Mouse (Mus musculus): Measurements from ENCODE around the gene Cers3. TPM values are rescaled to one million over a fixed set of nuclear protein-coding genes. Genes with fewer than 3 reads are reported as not detected.
A peak's percentile ranks its signal among the peaks of the same experiment; 100 is the strongest.

Cers3 gene
- polyA plus RNA-seq, 1 experiment: 0.70 TPM

DNA sequence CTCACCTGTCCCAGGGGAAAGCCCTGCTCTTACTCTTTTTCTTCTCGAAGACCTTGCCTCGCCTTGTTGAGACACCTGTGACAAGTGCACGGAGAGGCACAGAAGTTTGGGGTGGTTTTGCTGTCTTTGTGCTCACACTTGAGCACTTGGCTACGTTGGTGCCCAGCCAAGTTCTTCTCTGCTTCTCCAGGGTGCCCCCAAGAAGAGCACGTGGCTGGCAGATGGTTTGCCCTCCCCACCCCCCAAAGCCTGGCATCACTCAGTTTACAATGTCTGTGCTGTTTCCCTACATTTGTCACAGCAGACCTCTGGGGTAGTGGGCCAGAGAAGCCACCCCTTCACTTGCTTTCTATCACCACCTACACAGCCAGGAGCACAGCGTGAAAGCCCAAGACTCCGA lies 97.9 kb downstream of the Cers3 start:
- peak; percentile 76 for DNase-seq (ENCODE audit: low read depth)
- no peak for TF ChIP-seq CTCF (IDR thresholded peaks at IDR 0.05; ENCODE audit: borderline replicate concordance, extremely low read depth, insufficient read depth, insufficient read length)
- TF ChIP-seq POLR2A (IDR thresholded peaks at IDR 0.05; ENCODE audit: borderline replicate concordance, extremely low read depth, insufficient read depth, insufficient read length, poor library complexity, severe bottlenecking): no peak

DNA sequence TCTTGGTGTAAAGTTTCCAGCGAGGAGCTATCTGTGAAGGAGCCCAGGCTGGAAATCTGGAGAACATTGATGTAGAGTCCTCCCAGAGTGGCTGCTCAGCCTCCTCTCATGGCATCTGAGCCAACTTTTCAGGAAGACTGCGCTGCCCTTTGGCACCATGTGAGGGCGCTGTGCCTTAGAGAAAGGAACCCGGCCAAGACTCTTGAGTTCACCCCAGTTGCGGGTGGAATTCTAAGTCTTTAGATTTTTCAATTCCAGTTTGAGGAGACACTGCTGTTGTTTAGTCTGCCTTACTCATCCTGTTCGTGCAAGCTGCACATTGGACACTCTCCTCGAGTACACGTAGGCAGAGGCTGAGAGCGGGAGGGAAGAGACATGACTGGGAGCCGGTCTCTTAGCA lies 98.7 kb downstream of the Cers3 start:
- TF ChIP-seq POLR2A (IDR thresholded peaks at IDR 0.05; ENCODE audit: borderline replicate concordance, extremely low read depth, insufficient read depth, insufficient read length, poor library complexity, severe bottlenecking) (no peak), CTCF (IDR thresholded peaks at IDR 0.05; ENCODE audit: borderline replicate concordance, extremely low read depth, insufficient read depth, insufficient read length) (peak; percentile 64)
- DNase-seq (ENCODE audit: low read depth): peak; percentile 63

DNA sequence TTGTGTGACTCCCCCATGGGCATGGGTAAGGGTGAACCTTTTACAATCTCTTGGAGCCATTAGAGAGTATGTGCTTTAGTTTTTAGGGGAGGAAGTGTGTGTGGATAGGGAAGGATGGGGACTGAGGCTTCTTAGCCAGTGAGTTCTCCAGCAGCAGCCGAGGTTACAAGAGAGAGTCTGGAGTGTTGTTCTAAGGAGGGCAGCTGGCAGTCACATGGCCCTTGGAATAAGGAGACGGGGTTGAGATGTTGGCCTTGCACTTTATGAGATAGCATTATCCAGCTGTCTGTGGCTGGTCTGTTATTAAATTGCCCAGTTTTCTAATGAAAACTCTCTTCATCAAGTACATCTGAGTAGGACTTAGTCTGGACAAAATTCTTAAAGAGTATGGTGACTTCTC lies 100.5 kb downstream of the Cers3 start:
- TF ChIP-seq CTCF (IDR thresholded peaks at IDR 0.05; ENCODE audit: borderline replicate concordance, extremely low read depth, insufficient read depth, insufficient read length): no peak
- no peak for TF ChIP-seq POLR2A (IDR thresholded peaks at IDR 0.05; ENCODE audit: borderline replicate concordance, extremely low read depth, insufficient read depth, insufficient read length, poor library complexity, severe bottlenecking)

DNA sequence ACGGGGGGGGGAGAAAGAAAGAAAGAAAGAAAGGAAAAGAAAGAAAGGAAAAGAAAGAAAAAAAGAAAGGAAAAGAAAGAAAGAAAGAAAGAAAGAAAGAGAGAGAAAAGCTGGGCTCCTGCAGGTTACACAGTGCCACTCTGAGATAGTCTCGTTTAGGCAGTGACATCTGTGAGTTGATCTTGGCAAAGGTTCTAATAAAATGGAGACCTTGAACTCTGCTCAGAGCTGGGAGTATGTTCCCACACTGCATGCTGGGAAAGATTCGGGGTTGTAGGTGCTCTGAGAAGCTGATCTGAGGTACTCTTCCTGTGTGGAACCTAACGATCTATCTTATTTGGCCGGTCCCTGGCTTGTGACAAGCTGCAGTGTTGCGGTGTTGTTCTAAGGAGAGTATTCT lies 103.3 kb downstream of the Cers3 start:
- TF ChIP-seq CTCF (IDR thresholded peaks at IDR 0.05; ENCODE audit: borderline replicate concordance, extremely low read depth, insufficient read depth, insufficient read length): no peak
- no peak for TF ChIP-seq POLR2A (IDR thresholded peaks at IDR 0.05; ENCODE audit: borderline replicate concordance, extremely low read depth, insufficient read depth, insufficient read length, poor library complexity, severe bottlenecking)

More for the DNA sequence above, 100.5 kb downstream of the Cers3 start:
- DNase-seq (ENCODE audit: low read depth): no peak

DNA sequence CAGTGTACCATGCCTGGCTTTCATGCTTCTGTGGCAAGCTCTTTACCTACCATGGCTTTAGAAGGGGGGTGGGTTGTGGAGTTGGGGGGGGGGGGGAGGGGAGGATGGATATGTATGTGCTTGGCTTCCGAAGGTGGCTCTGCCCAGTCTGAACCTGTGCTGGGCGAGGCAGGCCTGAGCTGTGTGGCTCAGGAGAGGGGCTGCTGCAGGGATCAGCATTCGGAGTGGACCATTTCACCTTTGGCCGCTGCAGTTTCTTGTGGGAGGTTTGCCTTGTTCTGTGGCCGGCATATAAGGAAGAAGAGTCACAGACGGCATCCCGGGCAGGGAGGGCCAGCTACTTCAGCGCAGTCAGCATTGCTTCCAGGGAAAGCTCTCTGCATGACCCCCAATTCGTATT lies 104.0 kb downstream of the Cers3 start:
- no peak for TF ChIP-seq POLR2A (IDR thresholded peaks at IDR 0.05; ENCODE audit: borderline replicate concordance, extremely low read depth, insufficient read depth, insufficient read length, poor library complexity, severe bottlenecking)
- no peak for TF ChIP-seq CTCF (IDR thresholded peaks at IDR 0.05; ENCODE audit: borderline replicate concordance, extremely low read depth, insufficient read depth, insufficient read length)
- DNase-seq (ENCODE audit: low read depth): no peak

More for the DNA sequence above, 103.3 kb downstream of the Cers3 start:
- no peak for DNase-seq (ENCODE audit: low read depth)

DNA sequence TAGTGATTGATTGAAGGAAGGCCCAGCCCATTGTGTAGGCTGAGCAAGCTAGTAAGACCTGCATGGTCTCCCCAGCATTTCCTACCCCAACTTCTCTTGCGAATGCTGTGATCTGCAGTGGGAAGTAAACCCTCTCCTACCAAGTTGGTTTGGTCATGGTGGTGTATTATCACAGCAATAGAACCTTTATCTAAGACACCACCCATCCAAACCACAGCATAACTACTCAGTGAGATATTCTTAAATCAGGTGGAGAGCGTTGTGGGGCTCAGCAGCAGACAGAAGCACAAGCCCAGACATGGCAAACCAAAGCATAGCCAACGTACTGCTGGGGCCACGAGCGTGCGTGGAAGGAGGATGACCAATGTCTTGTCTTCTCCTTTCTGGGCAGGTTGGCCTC lies 106.0 kb downstream of the Cers3 start:
- DNase-seq (ENCODE audit: low read depth): no peak
- no peak for TF ChIP-seq POLR2A (IDR thresholded peaks at IDR 0.05; ENCODE audit: borderline replicate concordance, extremely low read depth, insufficient read depth, insufficient read length, poor library complexity, severe bottlenecking)
- no peak for TF ChIP-seq CTCF (IDR thresholded peaks at IDR 0.05; ENCODE audit: borderline replicate concordance, extremely low read depth, insufficient read depth, insufficient read length)

DNA sequence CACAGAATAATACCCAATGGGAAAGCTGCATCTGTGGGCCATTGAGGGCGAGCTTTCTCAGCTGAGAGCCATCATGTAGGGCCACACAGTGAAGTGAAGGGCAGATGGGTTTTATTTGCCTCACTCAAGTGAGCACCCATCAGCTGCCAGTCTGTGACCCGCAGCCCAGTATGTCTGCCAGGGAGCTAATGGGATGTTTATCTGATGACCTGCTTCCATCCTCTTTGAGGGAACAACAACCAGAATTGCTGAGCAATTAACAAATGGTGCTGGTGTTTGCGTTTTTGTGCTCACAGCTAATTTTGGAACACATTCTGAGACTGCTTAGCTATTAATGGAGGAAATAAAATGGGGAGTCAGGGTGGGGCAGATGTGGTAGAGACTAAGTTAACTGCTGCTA lies 108.9 kb downstream of the Cers3 start:
- DNase-seq (ENCODE audit: low read depth): no peak
- TF ChIP-seq POLR2A (IDR thresholded peaks at IDR 0.05; ENCODE audit: borderline replicate concordance, extremely low read depth, insufficient read depth, insufficient read length, poor library complexity, severe bottlenecking) (no peak), CTCF (IDR thresholded peaks at IDR 0.05; ENCODE audit: borderline replicate concordance, extremely low read depth, insufficient read depth, insufficient read length) (no peak)

DNA sequence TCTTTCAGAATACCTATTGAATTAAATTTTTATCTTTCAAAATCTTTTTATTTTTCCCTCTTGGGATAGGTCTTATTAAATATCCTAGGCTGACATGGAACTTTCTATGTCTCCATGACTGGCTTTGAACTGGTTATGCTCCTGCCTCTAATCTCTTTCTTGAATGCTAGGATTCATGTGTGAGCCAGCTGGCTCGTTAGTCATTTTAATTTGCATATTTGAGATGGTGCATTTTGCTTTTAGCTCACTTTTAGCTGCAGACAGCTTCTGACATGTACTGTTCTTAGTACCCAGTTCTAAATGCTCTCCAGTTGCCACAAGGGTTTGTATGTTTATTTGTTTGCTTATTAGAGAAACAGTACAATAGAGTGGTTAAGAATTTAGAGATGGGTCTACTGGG lies 114.3 kb downstream of the Cers3 start:
- peak; percentile 62 for DNase-seq (ENCODE audit: low read depth)
- no peak for TF ChIP-seq CTCF (IDR thresholded peaks at IDR 0.05; ENCODE audit: borderline replicate concordance, extremely low read depth, insufficient read depth, insufficient read length)
- TF ChIP-seq POLR2A (IDR thresholded peaks at IDR 0.05; ENCODE audit: borderline replicate concordance, extremely low read depth, insufficient read depth, insufficient read length, poor library complexity, severe bottlenecking): no peak

DNA sequence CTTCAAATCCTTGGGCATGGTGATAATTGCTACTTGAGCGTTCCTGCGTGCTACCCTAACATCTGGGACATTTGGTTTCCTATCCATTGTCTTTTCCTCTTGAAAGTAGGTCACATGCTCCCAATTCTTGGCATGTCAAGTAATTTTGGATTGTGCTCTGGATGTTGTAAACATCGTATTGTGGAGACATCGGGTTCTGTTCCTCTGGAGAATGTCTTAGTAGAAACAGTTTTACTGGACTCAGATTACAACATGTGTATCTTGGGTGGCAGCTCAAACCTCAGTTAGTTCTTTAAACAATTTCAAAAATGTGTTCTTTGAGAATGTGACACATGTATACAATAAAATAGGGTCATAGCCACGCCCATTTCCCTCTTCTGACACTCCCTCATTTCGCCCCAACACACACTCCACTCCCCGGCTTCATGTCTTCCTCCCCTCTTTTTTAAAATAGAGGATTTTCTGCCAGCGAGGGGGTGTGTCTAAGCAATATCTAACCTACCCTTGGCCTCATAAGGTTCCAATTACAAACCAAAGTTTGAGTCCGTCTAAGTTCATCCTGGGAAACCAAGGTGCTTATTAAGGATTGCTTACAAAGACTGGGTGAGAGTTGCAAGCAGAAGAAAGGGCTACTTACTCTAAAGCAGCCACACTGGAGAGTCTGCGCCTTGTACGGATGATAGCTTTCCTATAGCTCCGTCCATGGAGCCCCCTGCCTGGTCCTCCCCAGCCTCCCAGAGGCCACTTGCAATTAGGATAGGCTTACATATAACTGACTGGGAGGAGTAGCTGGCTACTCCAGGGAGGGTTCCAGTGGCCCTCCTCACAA lies 115.2 kb downstream of the Cers3 start:
- DNase-seq (ENCODE audit: low read depth): no peak
- TF ChIP-seq CTCF (IDR thresholded peaks at IDR 0.05; ENCODE audit: borderline replicate concordance, extremely low read depth, insufficient read depth, insufficient read length): no peak
- TF ChIP-seq POLR2A (IDR thresholded peaks at IDR 0.05; ENCODE audit: borderline replicate concordance, extremely low read depth, insufficient read depth, insufficient read length, poor library complexity, severe bottlenecking): no peak

DNA sequence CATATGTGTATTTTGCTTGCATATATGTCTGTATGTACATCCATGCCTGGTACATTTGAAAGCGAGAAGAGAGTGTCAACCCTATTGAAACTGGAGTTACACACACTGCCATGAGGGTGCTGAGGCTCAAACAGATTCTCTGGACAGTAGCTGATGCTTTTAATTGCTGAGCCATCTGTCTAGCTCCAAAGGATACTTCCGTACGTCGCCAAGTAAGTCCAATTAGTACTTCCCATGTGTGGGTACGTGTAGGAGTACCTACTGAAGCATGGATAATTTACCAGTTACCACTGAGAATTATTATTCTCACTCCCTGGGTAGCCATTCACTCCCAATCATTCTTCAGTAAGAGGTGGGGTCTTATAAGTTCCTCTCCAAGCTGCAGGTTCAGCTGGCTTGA lies 115.9 kb downstream of the Cers3 start:
- TF ChIP-seq POLR2A (IDR thresholded peaks at IDR 0.05; ENCODE audit: borderline replicate concordance, extremely low read depth, insufficient read depth, insufficient read length, poor library complexity, severe bottlenecking) (no peak), CTCF (IDR thresholded peaks at IDR 0.05; ENCODE audit: borderline replicate concordance, extremely low read depth, insufficient read depth, insufficient read length) (no peak)
- DNase-seq (ENCODE audit: low read depth): peak; percentile 82

DNA sequence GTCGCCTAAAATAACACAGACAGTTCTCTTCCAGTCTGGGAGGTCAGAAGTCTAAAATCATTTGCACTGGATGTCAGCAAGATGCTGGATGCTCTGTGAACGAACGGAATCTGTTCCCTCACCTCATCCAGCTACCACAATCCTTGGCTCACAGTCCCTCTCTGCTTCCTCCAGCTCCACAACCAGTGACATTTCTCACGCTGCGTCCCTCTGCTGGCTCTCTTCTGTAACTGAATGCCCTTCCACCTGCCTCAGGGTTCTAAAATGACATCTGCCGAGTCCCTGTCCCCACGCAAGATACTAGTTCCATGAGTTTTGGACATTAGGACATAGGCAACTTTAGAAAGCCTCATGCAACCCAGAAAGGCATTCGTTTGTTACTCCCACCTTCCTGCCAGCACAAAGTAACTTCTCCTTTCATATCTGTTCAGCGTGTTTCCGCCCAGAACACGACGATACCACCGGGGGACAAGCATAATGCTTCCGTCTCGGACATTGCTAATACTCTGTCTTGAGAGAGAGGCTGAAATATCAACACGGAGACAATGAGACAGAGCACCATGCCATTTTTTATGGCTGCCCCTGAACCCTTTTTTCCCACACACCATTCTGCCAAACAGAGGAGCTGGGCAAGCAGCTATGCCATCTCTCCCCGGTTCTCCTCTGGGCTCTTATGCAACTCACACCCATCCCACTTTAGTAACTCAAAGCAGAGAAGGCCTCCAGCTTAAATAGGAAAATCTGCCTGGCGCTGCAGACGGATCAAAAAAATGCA lies 123.8 kb downstream of the Cers3 start:
- no peak for DNase-seq (ENCODE audit: low read depth)
- TF ChIP-seq CTCF (IDR thresholded peaks at IDR 0.05; ENCODE audit: borderline replicate concordance, extremely low read depth, insufficient read depth, insufficient read length) (peak; percentile 39; the same call in 1 of the 2 replicates), POLR2A (IDR thresholded peaks at IDR 0.05; ENCODE audit: borderline replicate concordance, extremely low read depth, insufficient read depth, insufficient read length, poor library complexity, severe bottlenecking) (no peak)
